Mouse (Mus musculus): ENCODE data around the gene Pyroxd2. TPM values are rescaled to one million over a fixed set of nuclear protein-coding genes. Genes with fewer than 3 reads are reported as not detected.
"Not testable (repeated sequence)": the region's sequence is repeated elsewhere in the genome, so short reads cannot be mapped to it uniquely, and the experiment has no call there.

Pyroxd2 gene
- total RNA-seq (2021), result 18.5 and 19.8 TPM in 2 replicates
- long read RNA-seq, experiment 1, transcript Pyroxd2-201 (16 exons, 3,119 nt), result major isoform, 30 of 53 reads
- long read RNA-seq, experiment 1, partial matches to known transcripts, result 14 of 53 reads
- long read RNA-seq, experiment 1, other reads (novel, unspliced or antisense), result 8 of 53 reads
- long read RNA-seq, experiment 2, transcript Pyroxd2-201 (16 exons, 3,119 nt), result major isoform, 16 of 34 reads
- long read RNA-seq, experiment 2, partial matches to known transcripts, result 10 of 34 reads
- long read RNA-seq, experiment 2, other reads (novel, unspliced or antisense), result 8 of 34 reads

DNA sequence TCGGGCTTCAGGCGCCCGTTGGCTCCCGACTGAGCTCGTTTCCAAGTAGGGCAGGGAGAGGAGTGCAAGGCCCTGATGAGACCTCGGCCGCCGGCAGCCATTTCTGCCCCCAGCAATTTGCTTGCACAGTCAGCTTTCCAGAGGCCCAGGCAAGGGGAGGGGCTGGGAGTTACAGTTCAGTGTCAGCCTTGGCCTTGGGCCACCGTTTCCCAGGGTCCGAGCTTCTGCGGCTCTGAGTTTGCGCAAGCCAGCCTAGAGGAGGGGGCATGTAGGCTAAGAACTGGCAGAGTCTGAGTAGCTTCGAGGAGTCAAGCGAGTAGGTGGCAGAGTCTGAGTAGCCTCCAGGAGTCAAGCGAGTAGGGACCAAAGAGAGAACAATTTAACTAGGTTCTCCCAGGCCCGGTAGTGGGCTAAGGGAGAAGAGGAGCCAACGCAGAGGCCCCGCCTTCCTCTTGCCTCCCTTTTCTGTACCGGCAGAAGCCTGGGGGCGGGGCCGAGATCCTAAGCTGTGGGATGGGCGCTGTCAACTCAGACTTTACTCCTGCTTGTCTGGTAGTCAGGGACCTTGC is at the start of gene Pyroxd2:
Pyroxd2 (minus strand) TSS at position 413 of the 569 bp plus-strand sequence.
- peak; percentile 92 for DNase-seq

GRCm38 (mm10) chr19:42797866-42798265 is 45.3 kb upstream of the Pyroxd2 start:
- peak; percentile 31 for DNase-seq

DNA sequence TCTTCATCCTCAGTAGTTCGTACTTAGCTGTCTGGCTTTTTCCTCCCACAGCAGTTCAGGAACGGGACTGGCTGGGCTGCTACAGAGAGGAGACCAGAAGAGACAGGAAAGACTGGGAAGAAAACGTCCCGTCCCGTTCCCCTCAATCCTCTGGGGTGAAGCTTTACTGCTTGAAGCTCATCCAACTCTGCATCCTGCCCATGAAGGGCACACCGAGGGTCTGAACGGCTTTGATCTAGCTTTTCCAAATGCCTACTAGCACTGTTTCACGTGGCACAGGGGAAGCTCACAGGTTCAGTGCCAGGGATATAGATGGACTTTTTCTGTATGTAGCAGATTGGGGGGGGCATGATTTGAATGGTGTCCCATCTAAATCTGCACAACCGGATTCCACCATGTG is 43.2 kb upstream of the Pyroxd2 start:
- no peak for DNase-seq

DNA sequence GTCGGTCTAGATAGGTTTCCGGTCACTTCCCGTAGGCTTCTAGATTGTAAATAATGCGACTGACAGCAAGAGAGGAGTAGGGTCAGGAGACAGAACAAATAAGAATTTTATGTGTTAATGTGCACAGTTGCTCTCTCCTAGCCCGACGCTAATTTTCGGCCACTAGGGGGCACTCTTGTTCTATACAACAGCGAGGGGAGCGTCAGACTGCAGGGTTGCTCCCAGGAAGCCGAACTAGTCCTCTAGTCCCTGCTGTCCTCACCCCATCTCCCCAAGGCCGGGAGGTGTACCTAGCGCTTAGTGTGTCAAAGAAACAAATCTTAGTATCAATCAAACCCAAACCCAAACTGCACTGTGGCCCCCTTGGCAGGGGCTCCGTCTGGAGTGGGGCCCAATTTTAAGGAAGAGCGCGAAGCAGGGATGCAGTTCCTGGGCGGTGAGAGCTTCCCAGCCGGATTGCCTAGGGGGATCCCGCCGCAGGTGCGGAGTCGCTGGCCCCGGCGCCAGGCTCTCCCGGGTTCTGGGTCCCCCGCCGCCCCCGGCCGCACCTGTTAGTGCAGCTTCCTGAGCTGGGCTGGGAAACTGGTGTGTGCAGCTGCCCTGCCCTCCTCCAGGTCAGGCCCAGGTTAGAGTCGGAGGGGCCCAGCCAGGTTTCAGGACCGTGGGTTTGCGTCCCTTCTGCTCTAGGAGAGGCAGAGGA is 42.5 kb upstream of the Pyroxd2 start:
- DNase-seq, result peak; percentile 92

DNA sequence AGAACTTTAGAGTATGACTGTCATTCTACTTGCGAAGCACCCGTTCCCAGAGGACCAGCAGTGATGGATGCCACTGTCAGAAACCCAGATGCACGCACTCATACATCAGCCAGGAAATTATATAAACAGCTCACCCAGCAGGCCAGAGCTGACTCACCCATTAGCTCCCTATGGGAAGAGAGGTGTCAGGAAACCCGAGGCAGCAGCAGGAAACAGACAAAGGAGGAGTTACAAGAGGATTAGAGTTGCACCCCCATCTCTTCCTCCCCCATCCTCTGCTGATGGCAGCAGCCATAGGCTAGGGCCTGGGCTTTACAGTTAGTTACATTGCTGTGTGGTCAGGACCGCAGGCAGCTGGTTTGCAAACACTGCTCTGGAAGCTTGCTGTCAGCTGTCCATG is 35.7 kb upstream of the Pyroxd2 start:
- DNase-seq, result no peak

- no peak for DNase-seq
Measured at GRCm38 (mm10) chr19:42785562-42786220, 33.1 kb upstream of the Pyroxd2 start.

DNA sequence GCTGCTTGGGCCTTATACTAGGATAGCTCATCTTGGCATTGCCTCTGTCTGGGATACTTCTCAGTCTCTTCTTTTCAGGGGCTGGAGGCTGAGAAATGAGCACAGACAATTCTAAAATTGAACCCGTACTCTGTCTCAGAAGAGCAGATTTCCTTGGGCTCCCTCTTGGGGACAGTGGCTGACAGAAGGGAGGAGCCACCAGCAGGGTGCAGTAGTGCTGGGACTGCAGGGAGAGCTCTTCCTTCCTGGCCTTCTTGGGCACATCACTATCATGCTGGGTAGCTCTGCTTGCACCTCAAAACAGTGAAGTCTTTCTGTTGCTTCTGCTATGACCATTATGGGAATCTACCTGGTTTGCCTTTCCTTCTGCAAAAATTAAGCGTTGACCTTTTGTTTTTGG is 32.6 kb upstream of the Pyroxd2 start:
- no peak for DNase-seq

DNA sequence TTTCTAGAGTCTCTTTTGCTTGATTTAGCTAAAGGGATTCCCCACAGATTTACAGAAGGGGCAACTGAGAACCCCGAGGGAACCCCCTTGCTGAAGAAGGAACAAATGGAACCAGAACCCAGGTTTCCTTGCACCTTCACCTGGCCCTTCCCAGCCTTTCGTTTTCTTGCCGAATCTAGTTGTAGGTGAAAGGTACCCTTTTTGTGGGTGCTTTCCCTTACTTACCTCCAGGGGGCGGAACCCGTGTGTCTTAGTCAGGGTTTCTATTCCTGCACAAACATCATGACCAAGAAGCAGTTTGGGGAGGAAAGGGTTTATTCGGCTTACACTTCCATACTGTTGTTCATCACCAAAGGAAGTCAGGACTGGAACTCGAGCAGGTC is 27.6 kb upstream of the Pyroxd2 start:
- not testable (repeated sequence) for DNase-seq

GRCm38 (mm10) chr19:42779531-42780155 is 27.1 kb upstream of the Pyroxd2 start, which contains the start of gene Hps1:
TSS of gene Hps1 (minus strand) at chr19:42779978.
- peak; percentile 93 for DNase-seq

- peak; percentile 70 for DNase-seq
Measured at GRCm38 (mm10) chr19:42777801-42778200, 25.2 kb upstream of the Pyroxd2 start.

- peak; percentile 44 for DNase-seq
Measured at GRCm38 (mm10) chr19:42776813-42777212, 24.2 kb upstream of the Pyroxd2 start.

DNA sequence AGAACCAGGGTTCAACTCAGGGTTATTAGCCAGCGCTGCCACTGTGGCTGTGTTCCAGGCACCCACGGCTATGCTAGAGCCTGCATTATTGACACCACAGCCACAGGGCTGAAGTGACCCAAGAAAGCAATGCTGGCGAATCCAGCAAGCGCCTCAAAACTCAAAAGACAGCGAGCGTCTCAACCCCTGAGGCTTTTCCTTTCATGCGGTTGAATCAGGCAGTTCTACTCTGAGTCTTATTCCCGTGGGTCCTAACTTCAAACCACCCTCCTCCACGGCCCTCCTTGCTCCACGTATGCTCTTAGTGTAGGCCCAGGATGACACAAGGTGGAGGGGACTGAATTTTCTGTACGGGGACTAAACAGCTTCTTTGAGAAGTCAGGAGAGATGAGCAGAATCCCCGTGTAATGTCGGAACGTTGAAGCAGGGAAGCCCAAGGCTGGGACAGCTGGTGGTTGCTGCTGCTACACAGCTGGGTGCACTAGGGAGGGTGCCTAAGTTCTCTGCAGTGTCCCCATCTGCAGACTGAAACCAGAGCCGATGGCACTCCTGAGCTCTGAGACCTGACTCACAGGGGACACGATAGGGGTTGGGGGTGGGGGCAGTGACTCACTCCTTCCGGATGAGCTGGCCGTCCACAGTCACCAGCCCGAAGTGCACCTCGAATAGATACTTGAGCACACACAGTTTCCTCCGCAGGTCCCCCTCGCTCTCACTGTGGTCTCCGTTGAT is 17.7 kb upstream of the Pyroxd2 start:
- DNase-seq, result peak; percentile 80

- no peak for DNase-seq
Measured at GRCm38 (mm10) chr19:42769648-42770047, 17.1 kb upstream of the Pyroxd2 start.

DNA sequence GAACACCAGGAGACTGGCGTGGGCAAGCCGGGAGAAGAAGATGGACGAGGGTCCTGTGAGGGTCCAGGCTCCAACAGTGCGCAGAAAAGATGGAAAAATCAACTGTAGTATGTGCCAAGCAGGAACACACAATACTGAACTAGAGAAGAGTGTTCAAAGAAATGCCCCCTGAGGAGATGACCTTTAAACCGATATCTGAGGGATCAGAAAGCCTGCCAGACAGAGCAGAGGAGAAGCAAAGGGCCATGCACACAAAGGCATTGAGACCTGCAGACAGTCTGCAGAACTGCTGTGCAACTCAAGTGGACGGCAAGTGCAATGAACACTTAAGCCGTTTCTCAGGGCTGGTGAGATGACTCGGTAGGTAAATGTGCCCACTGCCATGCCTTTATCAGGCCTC is 14.8 kb upstream of the Pyroxd2 start:
- DNase-seq, result no peak

- no peak for DNase-seq
Measured at GRCm38 (mm10) chr19:42764398-42764797, 11.8 kb upstream of the Pyroxd2 start.

DNA sequence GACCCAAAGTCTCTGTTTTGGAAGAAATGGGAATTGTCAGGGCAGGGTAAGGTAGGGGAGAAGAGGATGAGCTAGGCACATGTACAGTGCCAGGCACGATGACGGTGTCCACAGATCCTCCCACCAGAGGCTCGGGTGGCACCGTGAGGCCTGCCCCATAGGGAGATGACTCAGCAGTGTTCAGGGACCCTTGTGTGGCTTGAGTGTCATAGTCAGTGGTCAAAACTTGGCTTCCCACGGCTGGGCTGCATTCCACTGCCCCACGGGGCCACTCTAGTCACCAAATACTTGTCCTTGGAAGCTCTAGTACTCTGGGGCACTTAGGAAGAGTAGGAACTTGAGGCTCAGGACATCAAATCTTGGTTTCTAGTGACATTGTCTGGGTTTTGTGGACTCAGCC is 4.1 kb upstream of the Pyroxd2 start:
- peak; percentile 34 for DNase-seq

- DNase-seq, result peak; percentile 75
Measured at GRCm38 (mm10) chr19:42755148-42755870, 2.7 kb upstream of the Pyroxd2 start.

- peak; percentile 89 for DNase-seq
Measured at GRCm38 (mm10) chr19:42753141-42753917, 754 bp upstream of the Pyroxd2 start.

- no peak for DNase-seq
Measured at GRCm38 (mm10) chr19:42750196-42750595, 2.4 kb downstream of the Pyroxd2 start.

- DNase-seq, result no peak
Measured at GRCm38 (mm10) chr19:42746702-42747101, 5.9 kb downstream of the Pyroxd2 start.

Measured in adrenal gland, postnatal 14 days (tissue).